ENCODE assay signal across 10 mouse cellular contexts in the genomic region with DNA sequence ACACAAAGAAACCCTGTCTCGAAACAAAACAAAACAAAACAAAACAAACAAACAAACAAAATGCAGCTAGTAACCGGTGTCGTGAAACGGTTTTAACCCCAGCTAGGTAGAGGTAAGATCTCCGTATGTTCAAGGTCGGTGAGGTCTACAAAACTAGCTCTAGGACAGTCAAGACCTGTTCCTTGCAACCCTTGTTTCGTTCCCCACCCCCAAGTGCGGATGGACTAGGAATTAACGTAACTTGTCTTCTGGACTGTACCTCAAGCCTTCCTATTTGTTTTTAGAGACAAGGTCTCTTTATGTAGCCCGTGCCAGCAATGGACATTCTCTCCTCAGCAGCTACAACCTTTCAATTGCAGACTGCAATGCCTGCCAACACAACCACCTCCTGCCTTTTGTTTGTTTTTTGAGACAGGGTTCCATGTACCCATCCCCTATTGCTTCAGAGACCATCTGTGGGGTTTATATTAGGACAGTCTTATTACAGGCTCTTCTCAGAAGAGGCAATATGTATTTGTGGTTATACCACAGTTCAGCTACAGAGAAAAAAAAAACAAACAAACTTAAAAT. TPM values are rescaled to one million over a fixed set of nuclear protein-coding genes. Genes with fewer than 3 reads are reported as not detected.
A peak's percentile ranks its signal among the peaks of the same experiment; 100 is the strongest.
DNase-seq lines count a peak whose midpoint lies in the region; ATAC-seq and TF ChIP-seq lines count a peak whose summit lies in the region.
"Had no signal": no experiment of that assay in that cellular context is flagged by ENCODE, and none has a peak within 500 bp of the region (broad histone marks: within the 10 kb centered on the region; RNA-seq: fewer than 3 reads in every experiment).

No protein-coding gene starts in this region.

- TF ChIP-seq CTCF in stomach, postnatal 0 days (IDR thresholded peaks at IDR 0.05; ENCODE audit: low read depth) = no peak

- no peaks in the 10 kb centered on the region for H3K9me3 ChIP-seq in heart, embryonic 11.5 days (replicated peaks; ENCODE audit: control insufficient read depth, low read length)
- H3K9me3 ChIP-seq in midbrain, embryonic 10.5 days (replicated peaks) = no peaks in the 10 kb centered on the region
- H3K9me3 ChIP-seq in midbrain, embryonic 13.5 days = no peaks in the 10 kb centered on the region
- no peaks in the 10 kb centered on the region for H3K9me3 ChIP-seq in limb, embryonic 10.5 days (replicated peaks)
- no peaks in the 10 kb centered on the region for H3K9me3 ChIP-seq in stomach, postnatal 0 days (ENCODE audit: control insufficient read depth, low read length)
- H3K9me3 ChIP-seq: hindbrain, embryonic 12.5 days had no signal

- no peak for DNase-seq in heart, postnatal 4 days
- DNase-seq in midbrain, embryonic 10.5 days (ENCODE audit: low spot score) = no peak
- no peak for DNase-seq in limb, embryonic 10.5 days (ENCODE audit: low spot score)
- DNase-seq in stomach, postnatal 0 days (ENCODE audit: low spot score) = no peak
- no peak for DNase-seq in right cerebral cortex, adult 2 months (ENCODE audit: low spot score in 2 of 2)
- no peak for DNase-seq in cerebellum, adult 11-12 months
- DNase-seq: left cerebral cortex, postnatal 4 days had no signal

- ATAC-seq in heart, embryonic 11.5 days (replicated peaks; ENCODE audit: insufficient number of reproducible peaks, low FRiP score, low TSS enrichment) = no peak
- no peak for ATAC-seq in midbrain, embryonic 13.5 days
- ATAC-seq in stomach, postnatal 0 days (ENCODE audit: low FRiP score, low TSS enrichment) = no peak

- H3K27ac ChIP-seq in heart, embryonic 11.5 days (ENCODE audit: low read depth, low read length) = peak overlapping the region; percentile 1; the same call in 1 of the 2 replicates
- peak overlapping the region; percentile 82; the same call in 1 of the 2 replicates for H3K27ac ChIP-seq in midbrain, embryonic 10.5 days (replicated peaks)
- H3K27ac ChIP-seq in midbrain, embryonic 13.5 days = no peak overlapping the region
- peak overlapping the region; percentile 86 for H3K27ac ChIP-seq in limb, embryonic 10.5 days
- H3K27ac ChIP-seq in stomach, postnatal 0 days (replicated peaks) = peak overlapping the region; percentile 94

- H3K4me3 ChIP-seq in heart, embryonic 11.5 days (ENCODE audit: low read depth, low read length) = no peak overlapping the region
- H3K4me3 ChIP-seq in midbrain, embryonic 10.5 days = no peak overlapping the region
- H3K4me3 ChIP-seq in midbrain, embryonic 13.5 days (replicated peaks) = no peak overlapping the region
- peak overlapping the region; percentile 57; the same call in 1 of the 2 replicates for H3K4me3 ChIP-seq in limb, embryonic 10.5 days
- H3K4me3 ChIP-seq in stomach, postnatal 0 days (ENCODE audit: low read depth, low read length) = no peak overlapping the region

- no peaks in the 10 kb centered on the region for H3K36me3 ChIP-seq in heart, embryonic 11.5 days (ENCODE audit: control insufficient read depth, insufficient read depth, low read length)
- no peaks in the 10 kb centered on the region for H3K36me3 ChIP-seq in midbrain, embryonic 10.5 days
- H3K36me3 ChIP-seq in midbrain, embryonic 13.5 days = no peaks in the 10 kb centered on the region
- no peaks in the 10 kb centered on the region for H3K36me3 ChIP-seq in limb, embryonic 10.5 days
- H3K36me3 ChIP-seq in stomach, postnatal 0 days (ENCODE audit: control insufficient read depth, insufficient read depth, low read length) = no peaks in the 10 kb centered on the region
- H3K36me3 ChIP-seq: hindbrain, embryonic 12.5 days had no signal

- H3K4me1 ChIP-seq in heart, embryonic 11.5 days (ENCODE audit: control insufficient read depth, insufficient read depth, low read length) = peaks cover 7% of the 10 kb centered on the region
- H3K4me1 ChIP-seq in midbrain, embryonic 10.5 days = peaks cover 25% of the 10 kb centered on the region
- H3K4me1 ChIP-seq in midbrain, embryonic 13.5 days (replicated peaks) = peaks cover 15% of the 10 kb centered on the region
- peaks cover 38% of the 10 kb centered on the region for H3K4me1 ChIP-seq in limb, embryonic 10.5 days
- H3K4me1 ChIP-seq in stomach, postnatal 0 days (replicated peaks; ENCODE audit: control insufficient read depth, insufficient read depth) = no peaks in the 10 kb centered on the region

- H3K27me3 ChIP-seq in heart, embryonic 11.5 days (ENCODE audit: control insufficient read depth, insufficient read depth, low read length) = no peaks in the 10 kb centered on the region
- H3K27me3 ChIP-seq in midbrain, embryonic 10.5 days (ENCODE audit: low read depth, poor library complexity, severe bottlenecking) = peaks cover 40% of the 10 kb centered on the region
- H3K27me3 ChIP-seq in midbrain, embryonic 13.5 days = peaks cover 14% of the 10 kb centered on the region
- H3K27me3 ChIP-seq in limb, embryonic 10.5 days (ENCODE audit: low read depth, poor library complexity, severe bottlenecking) = no peaks in the 10 kb centered on the region
- no peaks in the 10 kb centered on the region for H3K27me3 ChIP-seq in stomach, postnatal 0 days (ENCODE audit: control insufficient read depth, insufficient read depth, low read length)
- H3K27me3 ChIP-seq: hindbrain, embryonic 12.5 days had no signal

- H3K4me2 ChIP-seq in heart, embryonic 11.5 days = no peak overlapping the region; the same call in 1 of the 2 replicates
- H3K4me2 ChIP-seq in midbrain, embryonic 13.5 days (replicated peaks) = no peak overlapping the region
- H3K4me2 ChIP-seq in stomach, postnatal 0 days (replicated peaks; ENCODE audit: low read depth) = no peak overlapping the region

- no peak overlapping the region for H3K9ac ChIP-seq in heart, embryonic 11.5 days (ENCODE audit: low read depth, low read length)
- H3K9ac ChIP-seq in midbrain, embryonic 13.5 days (replicated peaks) = no peak overlapping the region
- no peak overlapping the region for H3K9ac ChIP-seq in stomach, postnatal 0 days (ENCODE audit: low read length)

- 74% methylated on average over 10 of the region's 10 CpGs for WGBS in heart, embryonic 11.5 days (ENCODE audit: insufficient replicate concordance)
- WGBS in midbrain, embryonic 10.5 days = 76% methylated on average over 10 of the region's 10 CpGs
- whole genome bisulfite sequencing in midbrain, embryonic 13.5 days = 81% methylated on average over 10 of the region's 10 CpGs
- 86% methylated on average over 10 of the region's 10 CpGs for WGBS in limb, embryonic 10.5 days
- WGBS in stomach, postnatal 0 days = 79% methylated on average over 10 of the region's 10 CpGs

- TF ChIP-seq EP300 in stomach, postnatal 0 days (optimal IDR thresholded peaks at IDR 0.05) = no peak

RNA-seq across cellular contexts. Expression of gene Sp1, which starts 5.4 kb away (rescaled TPM):
- polyA plus RNA-seq in heart, embryonic 11.5 days (2014; fragmentation: Nextera tagmentation; extraction: Ambion mirVana) = 7.5 and 8.1 TPM in 2 replicates
- 10 to 100 TPM; 55.5 to 74.3 TPM for total RNA-seq in heart, postnatal 4 days (2021)
- 7.9 and 8.9 TPM in 2 replicates for polyA plus RNA-seq in midbrain, embryonic 10.5 days (2016; fragmentation: Nextera tagmentation; extraction: Ambion mirVana)
- 5.6 TPM in 2 replicates for polyA plus RNA-seq in midbrain, embryonic 13.5 days (2015; fragmentation: Nextera tagmentation; extraction: Ambion mirVana)
- 9.1 and 9.8 TPM in 2 replicates for polyA plus RNA-seq in limb, embryonic 10.5 days (2016; fragmentation: Nextera tagmentation; extraction: Ambion mirVana)
- 4.4 and 4.7 TPM in 2 replicates for polyA plus RNA-seq in stomach, postnatal 0 days (2015; fragmentation: Nextera tagmentation; extraction: Ambion mirVana)

RNA-seq across cellular contexts. Expression of gene Sp7, which starts 33.6 kb away (rescaled TPM):
- polyA plus RNA-seq in heart, embryonic 11.5 days (2014; fragmentation: Nextera tagmentation; extraction: Ambion mirVana) = 0.20 and 0.52 TPM in 2 replicates
- not detected for total RNA-seq in heart, postnatal 4 days (2021)
- 0.59 and 0.66 TPM in 2 replicates for polyA plus RNA-seq in midbrain, embryonic 10.5 days (2016; fragmentation: Nextera tagmentation; extraction: Ambion mirVana)
- polyA plus RNA-seq in midbrain, embryonic 13.5 days (2015; fragmentation: Nextera tagmentation; extraction: Ambion mirVana) = 0.14 and 0.28 TPM in 2 replicates
- 1.6 and 1.8 TPM in 2 replicates for polyA plus RNA-seq in limb, embryonic 10.5 days (2016; fragmentation: Nextera tagmentation; extraction: Ambion mirVana)
- polyA plus RNA-seq in stomach, postnatal 0 days (2015; fragmentation: Nextera tagmentation; extraction: Ambion mirVana) = 0.40 and 0.41 TPM in 2 replicates

RNA-seq across cellular contexts. Expression of gene Amhr2, which starts 44.6 kb away (rescaled TPM):
- polyA plus RNA-seq in heart, embryonic 11.5 days (2014; fragmentation: Nextera tagmentation; extraction: Ambion mirVana) = 0.93 and 1.2 TPM in 2 replicates
- total RNA-seq in heart, postnatal 4 days (2021) = 1 to 10 TPM in 1 of 2 experiments, under 1 TPM in 1; 0.77 to 1.6 TPM
- 0.10 and 0.50 TPM in 2 replicates for polyA plus RNA-seq in midbrain, embryonic 10.5 days (2016; fragmentation: Nextera tagmentation; extraction: Ambion mirVana)
- polyA plus RNA-seq in midbrain, embryonic 13.5 days (2015; fragmentation: Nextera tagmentation; extraction: Ambion mirVana) = 0.30 and 0.74 TPM in 2 replicates
- 0.15 TPM in 1 of 2 replicates, not detected in the other for polyA plus RNA-seq in limb, embryonic 10.5 days (2016; fragmentation: Nextera tagmentation; extraction: Ambion mirVana)
- 0.42 and 0.80 TPM in 2 replicates for polyA plus RNA-seq in stomach, postnatal 0 days (2015; fragmentation: Nextera tagmentation; extraction: Ambion mirVana)

RNA-seq across cellular contexts. Expression of gene Aaas, which starts 50.0 kb away (rescaled TPM):
- polyA plus RNA-seq in heart, embryonic 11.5 days (2014; fragmentation: Nextera tagmentation; extraction: Ambion mirVana) = 62.9 and 64.9 TPM in 2 replicates
- total RNA-seq in heart, postnatal 4 days (2021) = 10 to 100 TPM; 29.2 to 30.0 TPM
- polyA plus RNA-seq in midbrain, embryonic 10.5 days (2016; fragmentation: Nextera tagmentation; extraction: Ambion mirVana) = 115 and 128 TPM in 2 replicates
- 41.4 and 44.1 TPM in 2 replicates for polyA plus RNA-seq in midbrain, embryonic 13.5 days (2015; fragmentation: Nextera tagmentation; extraction: Ambion mirVana)
- polyA plus RNA-seq in limb, embryonic 10.5 days (2016; fragmentation: Nextera tagmentation; extraction: Ambion mirVana) = 150 and 163 TPM in 2 replicates
- 21.1 and 21.7 TPM in 2 replicates for polyA plus RNA-seq in stomach, postnatal 0 days (2015; fragmentation: Nextera tagmentation; extraction: Ambion mirVana)

RNA-seq across cellular contexts. Expression of gene Prr13, which starts 58.3 kb away (rescaled TPM):
- 124 and 139 TPM in 2 replicates for polyA plus RNA-seq in heart, embryonic 11.5 days (2014; fragmentation: Nextera tagmentation; extraction: Ambion mirVana)
- total RNA-seq in heart, postnatal 4 days (2021) = 10 to 100 TPM; 26.4 to 28.0 TPM
- polyA plus RNA-seq in midbrain, embryonic 10.5 days (2016; fragmentation: Nextera tagmentation; extraction: Ambion mirVana) = 75.7 and 82.3 TPM in 2 replicates
- polyA plus RNA-seq in midbrain, embryonic 13.5 days (2015; fragmentation: Nextera tagmentation; extraction: Ambion mirVana) = 113 and 119 TPM in 2 replicates
- 57.6 and 60.5 TPM in 2 replicates for polyA plus RNA-seq in limb, embryonic 10.5 days (2016; fragmentation: Nextera tagmentation; extraction: Ambion mirVana)
- 339 and 365 TPM in 2 replicates for polyA plus RNA-seq in stomach, postnatal 0 days (2015; fragmentation: Nextera tagmentation; extraction: Ambion mirVana)
